Mouse (Mus musculus): Measurements from ENCODE around the gene Cwc27.

GRCm38 (mm10) chr13:104742866-104743265 is 74.1 kb downstream of the Cwc27 start:
- TF ChIP-seq CTCF (IDR thresholded peaks at IDR 0.05; ENCODE audit: low read depth, low read length): no peak
- no peak for TF ChIP-seq POLR2A (IDR thresholded peaks at IDR 0.05; ENCODE audit: borderline replicate concordance, low read depth, low read length)
